Mouse (Mus musculus): ENCODE results near the gene Cacna1a. TPM values are rescaled to one million over a fixed set of nuclear protein-coding genes. Genes with fewer than 3 reads are reported as not detected.

Gene Cacna1a
- 13.8 and 16.1 TPM in 2 replicates for polyA plus RNA-seq (2014; fragmentation: Nextera tagmentation; extraction: Ambion mirVana)

- 82% methylated on average over 3 of the region's 3 CpGs for WGBS
Observed at GRCm38 (mm10) chr8:84388275-84388674, at the start of gene Cacna1a. Gene Cacna1a, plus strand, starts transcription at chr8:84388440.

GRCm38 (mm10) chr8:84338493-84338892 lies 49.7 kb upstream of the Cacna1a start:
- no peak overlapping the region; the same call in 1 of the 2 replicates for H3K9ac ChIP-seq (replicated peaks; ENCODE audit: low read length)
- no peaks in the 10 kb centered on the region for H3K36me3 ChIP-seq (ENCODE audit: control insufficient read depth, insufficient read depth, low read length)
- H3K9me3 ChIP-seq (ENCODE audit: control insufficient read depth, low read length), result no peaks in the 10 kb centered on the region
- H3K4me3 ChIP-seq (replicated peaks; ENCODE audit: low read depth, low read length), result peak overlapping the region; percentile 5; the same call in 1 of the 2 replicates
- DNase-seq, result no peak
- ATAC-seq (ENCODE audit: low FRiP score, low TSS enrichment), result no peak
- no peaks in the 10 kb centered on the region; the same call in 1 of the 2 replicates for H3K4me1 ChIP-seq (ENCODE audit: control insufficient read depth, insufficient read depth, low read length)
- H3K27me3 ChIP-seq (ENCODE audit: control insufficient read depth, insufficient read depth, low read length), result peaks cover 7% of the 10 kb centered on the region; the same call in 1 of the 2 replicates
- 10% methylated on average over 17 of the region's 17 CpGs for WGBS
- H3K27ac ChIP-seq (replicated peaks; ENCODE audit: low read depth, low read length), result no peak overlapping the region
- H3K4me2 ChIP-seq (ENCODE audit: low read length), result peak overlapping the region; percentile 34

More at GRCm38 (mm10) chr8:84388275-84388674, at the start of gene Cacna1a:
- H3K9me3 ChIP-seq (ENCODE audit: control insufficient read depth, low read length), result no peaks in the 10 kb centered on the region
- no peak within 1 kb of the TSS for H3K9ac ChIP-seq (replicated peaks; ENCODE audit: low read length)
- no peaks in the 10 kb centered on the region for H3K27me3 ChIP-seq (ENCODE audit: control insufficient read depth, insufficient read depth, low read length)
- no peak within 1 kb of the TSS for H3K4me3 ChIP-seq (replicated peaks; ENCODE audit: low read depth, low read length)
- H3K4me2 ChIP-seq (ENCODE audit: low read length), result no peak within 1 kb of the TSS
- H3K27ac ChIP-seq (replicated peaks; ENCODE audit: low read depth, low read length), result no peak within 1 kb of the TSS
- DNase-seq, result no peak
- no peaks in the 10 kb centered on the region for H3K4me1 ChIP-seq (ENCODE audit: control insufficient read depth, insufficient read depth, low read length)
- no peak for ATAC-seq (ENCODE audit: low FRiP score, low TSS enrichment)
- H3K36me3 ChIP-seq (ENCODE audit: control insufficient read depth, insufficient read depth, low read length), result no peaks in the 10 kb centered on the region

GRCm38 (mm10) chr8:84339320-84339719 lies 48.9 kb upstream of the Cacna1a start:
- Histone ChIP-seq H3K4me2 (ENCODE audit: low read length) (no peak overlapping the region), H3K4me3 (replicated peaks; ENCODE audit: low read depth, low read length) (no peak overlapping the region), H3K9me3 (ENCODE audit: control insufficient read depth, low read length) (no peaks in the 10 kb centered on the region), H3K4me1 (ENCODE audit: control insufficient read depth, insufficient read depth, low read length) (no peaks in the 10 kb centered on the region; the same call in 1 of the 2 replicates), H3K9ac (replicated peaks; ENCODE audit: low read length) (no peak overlapping the region), H3K27me3 (ENCODE audit: control insufficient read depth, insufficient read depth, low read length) (peaks cover 7% of the 10 kb centered on the region; the same call in 1 of the 2 replicates), H3K36me3 (ENCODE audit: control insufficient read depth, insufficient read depth, low read length) (no peaks in the 10 kb centered on the region), H3K27ac (replicated peaks; ENCODE audit: low read depth, low read length) (no peak overlapping the region)
- 6% methylated on average over 7 of the region's 7 CpGs for WGBS
- DNase-seq, result peak; percentile 26
- ATAC-seq (ENCODE audit: low FRiP score, low TSS enrichment), result no peak

- Histone ChIP-seq H3K4me1 (ENCODE audit: control insufficient read depth, insufficient read depth, low read length) (no peaks in the 10 kb centered on the region; the same call in 1 of the 2 replicates), H3K36me3 (ENCODE audit: control insufficient read depth, insufficient read depth, low read length) (no peaks in the 10 kb centered on the region), H3K27me3 (ENCODE audit: control insufficient read depth, insufficient read depth, low read length) (peaks cover 7% of the 10 kb centered on the region; the same call in 1 of the 2 replicates), H3K27ac (replicated peaks; ENCODE audit: low read depth, low read length) (no peak overlapping the region), H3K4me3 (replicated peaks; ENCODE audit: low read depth, low read length) (no peak overlapping the region), H3K4me2 (ENCODE audit: low read length) (no peak overlapping the region), H3K9me3 (ENCODE audit: control insufficient read depth, low read length) (no peaks in the 10 kb centered on the region), H3K9ac (replicated peaks; ENCODE audit: low read length) (no peak overlapping the region)
- no peak for DNase-seq
- WGBS, result 58% methylated on average over 4 of the region's 4 CpGs
- no peak for ATAC-seq (ENCODE audit: low FRiP score, low TSS enrichment)
Observed at GRCm38 (mm10) chr8:84339867-84340266, 48.4 kb upstream of the Cacna1a start.

GRCm38 (mm10) chr8:84340671-84341070 lies 47.6 kb upstream of the Cacna1a start:
- H3K4me3 ChIP-seq (replicated peaks; ENCODE audit: low read depth, low read length), result no peak overlapping the region
- no peak for DNase-seq
- H3K27ac ChIP-seq (replicated peaks; ENCODE audit: low read depth, low read length), result no peak overlapping the region
- H3K36me3 ChIP-seq (ENCODE audit: control insufficient read depth, insufficient read depth, low read length), result no peaks in the 10 kb centered on the region
- H3K27me3 ChIP-seq (ENCODE audit: control insufficient read depth, insufficient read depth, low read length), result peaks cover 7% of the 10 kb centered on the region; the same call in 1 of the 2 replicates
- H3K9me3 ChIP-seq (ENCODE audit: control insufficient read depth, low read length), result no peaks in the 10 kb centered on the region
- WGBS, result 18% methylated on average over 2 of the region's 2 CpGs
- no peak overlapping the region for H3K9ac ChIP-seq (replicated peaks; ENCODE audit: low read length)
- H3K4me1 ChIP-seq (ENCODE audit: control insufficient read depth, insufficient read depth, low read length), result no peaks in the 10 kb centered on the region; the same call in 1 of the 2 replicates
- no peak overlapping the region for H3K4me2 ChIP-seq (ENCODE audit: low read length)
- no peak for ATAC-seq (ENCODE audit: low FRiP score, low TSS enrichment)

- no peak overlapping the region for H3K4me2 ChIP-seq (ENCODE audit: low read length)
- H3K9me3 ChIP-seq (ENCODE audit: control insufficient read depth, low read length), result no peaks in the 10 kb centered on the region
- 72% methylated on average over 7 of the region's 7 CpGs for WGBS
- no peak overlapping the region for H3K9ac ChIP-seq (replicated peaks; ENCODE audit: low read length)
- DNase-seq (no peak), ATAC-seq (ENCODE audit: low FRiP score, low TSS enrichment) (no peak)
- no peak overlapping the region for H3K27ac ChIP-seq (replicated peaks; ENCODE audit: low read depth, low read length)
- H3K36me3 ChIP-seq (ENCODE audit: control insufficient read depth, insufficient read depth, low read length), result no peaks in the 10 kb centered on the region
- no peaks in the 10 kb centered on the region for H3K27me3 ChIP-seq (ENCODE audit: control insufficient read depth, insufficient read depth, low read length)
- H3K4me1 ChIP-seq (ENCODE audit: control insufficient read depth, insufficient read depth, low read length), result no peaks in the 10 kb centered on the region
- H3K4me3 ChIP-seq (replicated peaks; ENCODE audit: low read depth, low read length), result no peak overlapping the region
Observed at GRCm38 (mm10) chr8:84345493-84345892, 42.7 kb upstream of the Cacna1a start.

- no peaks in the 10 kb centered on the region for H3K36me3 ChIP-seq (ENCODE audit: control insufficient read depth, insufficient read depth, low read length)
- no peak overlapping the region for H3K4me3 ChIP-seq (replicated peaks; ENCODE audit: low read depth, low read length)
- no peaks in the 10 kb centered on the region for H3K4me1 ChIP-seq (ENCODE audit: control insufficient read depth, insufficient read depth, low read length)
- DNase-seq (no peak), ATAC-seq (ENCODE audit: low FRiP score, low TSS enrichment) (no peak)
- H3K27ac ChIP-seq (replicated peaks; ENCODE audit: low read depth, low read length), result no peak overlapping the region
- no peak overlapping the region for H3K4me2 ChIP-seq (ENCODE audit: low read length)
- no peaks in the 10 kb centered on the region for H3K9me3 ChIP-seq (ENCODE audit: control insufficient read depth, low read length)
- 57% methylated on average over 4 of the region's 4 CpGs for WGBS
- no peak overlapping the region for H3K9ac ChIP-seq (replicated peaks; ENCODE audit: low read length)
- no peaks in the 10 kb centered on the region for H3K27me3 ChIP-seq (ENCODE audit: control insufficient read depth, insufficient read depth, low read length)
Observed at GRCm38 (mm10) chr8:84346421-84346820, 41.8 kb upstream of the Cacna1a start.

GRCm38 (mm10) chr8:84349526-84349925 lies 38.7 kb upstream of the Cacna1a start:
- DNase-seq (no peak), ATAC-seq (ENCODE audit: low FRiP score, low TSS enrichment) (no peak)
- no peaks in the 10 kb centered on the region for H3K27me3 ChIP-seq (ENCODE audit: control insufficient read depth, insufficient read depth, low read length)
- no peaks in the 10 kb centered on the region for H3K4me1 ChIP-seq (ENCODE audit: control insufficient read depth, insufficient read depth, low read length)
- 76% methylated on average over 1 of the region's 1 CpGs for WGBS
- no peak overlapping the region for H3K4me3 ChIP-seq (replicated peaks; ENCODE audit: low read depth, low read length)
- H3K27ac ChIP-seq (replicated peaks; ENCODE audit: low read depth, low read length), result no peak overlapping the region
- no peak overlapping the region for H3K4me2 ChIP-seq (ENCODE audit: low read length)
- H3K9ac ChIP-seq (replicated peaks; ENCODE audit: low read length), result no peak overlapping the region
- H3K36me3 ChIP-seq (ENCODE audit: control insufficient read depth, insufficient read depth, low read length), result no peaks in the 10 kb centered on the region
- no peaks in the 10 kb centered on the region for H3K9me3 ChIP-seq (ENCODE audit: control insufficient read depth, low read length)

GRCm38 (mm10) chr8:84350960-84351359 lies 37.3 kb upstream of the Cacna1a start:
- ATAC-seq (ENCODE audit: low FRiP score, low TSS enrichment) (no peak), DNase-seq (no peak)
- Histone ChIP-seq H3K27ac (replicated peaks; ENCODE audit: low read depth, low read length) (no peak overlapping the region), H3K36me3 (ENCODE audit: control insufficient read depth, insufficient read depth, low read length) (no peaks in the 10 kb centered on the region), H3K4me3 (replicated peaks; ENCODE audit: low read depth, low read length) (no peak overlapping the region), H3K4me1 (ENCODE audit: control insufficient read depth, insufficient read depth, low read length) (no peaks in the 10 kb centered on the region), H3K4me2 (ENCODE audit: low read length) (no peak overlapping the region), H3K9me3 (ENCODE audit: control insufficient read depth, low read length) (no peaks in the 10 kb centered on the region), H3K9ac (replicated peaks; ENCODE audit: low read length) (no peak overlapping the region), H3K27me3 (ENCODE audit: control insufficient read depth, insufficient read depth, low read length) (no peaks in the 10 kb centered on the region)
- 72% methylated on average over 4 of the region's 4 CpGs for WGBS

Data from midbrain, embryonic 14.5 days (tissue).